Mouse (Mus musculus) thymus, postnatal 10 days (tissue): ENCODE results near the gene Gm21708.
"Not testable (repeated sequence)": the region's sequence is repeated elsewhere in the genome, so short reads cannot be mapped to it uniquely, and the experiment has no call there.

Experiments
- DNase-seq, 2 experiments: peaks; one replicate each; pipeline ENCODE4 v3.0.0; 2021; ENCODE audit warnings: low spot score in 2 of 2

The Gm21708 gene

GRCm38 (mm10) chrY:3410067-3410466 is at the start of gene Gm21708, which contains the start of gene Gm21704:
Gene Gm21708 (minus strand): TSS chrY:3410167.
Gene Gm21704 (minus strand): TSS chrY:3410167.
- not testable (repeated sequence) for DNase-seq
